Mouse (Mus musculus): ENCODE measurements around the gene Cic. TPM values are rescaled to one million over a fixed set of nuclear protein-coding genes. Genes with fewer than 3 reads are reported as not detected.

Gene Cic
- polyA plus RNA-seq, 1 experiment, result 128 TPM

DNA sequence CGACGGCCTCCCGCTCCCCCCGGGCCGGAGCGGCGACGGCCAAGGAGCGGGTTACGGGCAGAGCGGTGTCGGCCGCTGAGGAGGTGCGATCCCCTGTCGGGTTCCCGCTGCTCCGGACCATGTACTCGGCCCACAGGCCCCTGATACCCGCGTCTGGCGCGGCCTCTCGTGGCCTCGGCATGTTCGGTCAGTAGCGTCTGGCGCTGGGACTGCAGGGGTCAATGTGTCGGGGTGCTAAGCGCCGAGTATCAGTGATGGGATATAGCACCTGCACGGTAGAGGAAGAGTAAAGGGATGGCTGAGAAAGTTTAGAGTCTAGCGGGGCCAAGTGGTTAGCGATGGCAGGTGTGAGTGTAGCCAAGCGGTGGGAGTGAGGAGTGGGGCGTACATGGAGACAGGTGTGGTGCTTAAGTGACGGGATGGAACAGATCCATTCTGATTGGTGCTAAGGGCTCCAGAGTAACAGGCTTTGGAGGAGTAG is 15.3 kb downstream of the Cic start:
- H3K4me3 ChIP-seq (ENCODE audit: low read depth, low read length), result peak overlapping the region; percentile 79
- H3K9ac ChIP-seq (ENCODE audit: low read depth, poor library complexity, severe bottlenecking), result peak overlapping the region; percentile 93
- H3K27me3 ChIP-seq (ENCODE audit: control insufficient read depth, insufficient read depth, low read length, poor library complexity, severe bottlenecking), result no peaks in the 10 kb centered on the region
- no peaks in the 10 kb centered on the region for H3K9me3 ChIP-seq (replicated peaks; ENCODE audit: control insufficient read depth, insufficient read depth, low read length, poor library complexity, severe bottlenecking)
- peak overlapping the region; percentile 17 for H3K27ac ChIP-seq (ENCODE audit: insufficient read depth, low read length)
- TF ChIP-seq CTCF (IDR thresholded peaks at IDR 0.05; ENCODE audit: low read depth, low read length) (no peak), POLR2A (IDR thresholded peaks at IDR 0.05; ENCODE audit: insufficient read depth, low read length) (no peak), EP300 (IDR thresholded peaks at IDR 0.05; ENCODE audit: insufficient read depth, low read depth, low read length) (no peak)
- H3K36me3 ChIP-seq (ENCODE audit: control insufficient read depth, insufficient read depth, low read length, poor library complexity, severe bottlenecking), result peaks cover 28% of the 10 kb centered on the region
- H3K4me1 ChIP-seq (ENCODE audit: control insufficient read depth, insufficient read depth, low read length), result peaks cover 3% of the 10 kb centered on the region

DNA sequence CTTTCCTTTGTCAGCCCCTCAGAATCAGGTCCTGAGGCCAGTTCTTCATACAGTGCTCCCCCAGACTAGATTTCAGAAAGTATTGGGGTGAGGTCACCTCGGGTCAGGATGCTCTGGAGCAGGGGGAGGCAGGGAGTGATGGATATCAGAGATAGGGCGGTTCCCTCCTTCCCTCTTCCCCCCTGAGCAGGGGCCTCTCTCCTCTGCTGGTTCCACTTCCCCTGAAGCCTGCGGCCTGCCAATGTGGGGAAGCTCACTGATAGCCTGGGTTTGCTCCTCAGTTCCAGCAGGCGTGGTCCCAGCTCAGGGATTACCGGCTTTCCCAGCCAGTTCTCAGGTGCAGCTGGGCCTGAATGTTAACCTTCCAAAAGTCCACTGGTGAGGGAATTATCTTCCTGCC is 16.1 kb downstream of the Cic start:
- H3K9me3 ChIP-seq (replicated peaks; ENCODE audit: control insufficient read depth, insufficient read depth, low read length, poor library complexity, severe bottlenecking), result no peaks in the 10 kb centered on the region
- no peaks in the 10 kb centered on the region for H3K27me3 ChIP-seq (ENCODE audit: control insufficient read depth, insufficient read depth, low read length, poor library complexity, severe bottlenecking)
- H3K9ac ChIP-seq (ENCODE audit: low read depth, poor library complexity, severe bottlenecking), result peak overlapping the region; percentile 93
- peak overlapping the region; percentile 79 for H3K4me3 ChIP-seq (ENCODE audit: low read depth, low read length)
- H3K4me1 ChIP-seq (ENCODE audit: control insufficient read depth, insufficient read depth, low read length), result peaks cover 2% of the 10 kb centered on the region
- no peak overlapping the region for H3K27ac ChIP-seq (ENCODE audit: insufficient read depth, low read length)
- no peak for TF ChIP-seq POLR2A (IDR thresholded peaks at IDR 0.05; ENCODE audit: insufficient read depth, low read length)
- TF ChIP-seq CTCF (IDR thresholded peaks at IDR 0.05; ENCODE audit: low read depth, low read length), result no peak
- TF ChIP-seq EP300 (IDR thresholded peaks at IDR 0.05; ENCODE audit: insufficient read depth, low read depth, low read length), result no peak
- peaks cover 34% of the 10 kb centered on the region for H3K36me3 ChIP-seq (ENCODE audit: control insufficient read depth, insufficient read depth, low read length, poor library complexity, severe bottlenecking)

DNA sequence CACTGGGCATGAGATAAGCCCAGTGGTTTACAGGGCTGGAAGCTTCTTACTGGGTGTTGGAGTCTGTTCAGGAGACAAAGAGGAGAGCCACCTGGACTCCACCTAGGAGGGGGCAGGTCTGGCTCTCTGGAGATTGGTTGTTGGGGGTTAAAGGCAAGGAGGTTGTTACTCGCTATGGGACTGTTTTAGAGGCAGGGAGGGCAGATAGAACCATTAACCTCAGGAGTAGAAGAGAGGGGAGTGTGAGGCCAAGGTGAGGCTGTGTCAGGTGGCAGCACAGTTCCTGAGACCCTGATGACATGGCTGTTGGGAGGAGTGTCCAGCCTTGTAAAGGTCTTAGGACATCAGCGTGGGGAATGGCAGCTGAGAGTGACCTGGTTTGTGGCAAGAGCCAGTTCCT is 16.7 kb downstream of the Cic start:
- no peak overlapping the region for H3K27ac ChIP-seq (ENCODE audit: insufficient read depth, low read length)
- no peaks in the 10 kb centered on the region for H3K9me3 ChIP-seq (replicated peaks; ENCODE audit: control insufficient read depth, insufficient read depth, low read length, poor library complexity, severe bottlenecking)
- TF ChIP-seq POLR2A (IDR thresholded peaks at IDR 0.05; ENCODE audit: insufficient read depth, low read length) (no peak), EP300 (IDR thresholded peaks at IDR 0.05; ENCODE audit: insufficient read depth, low read depth, low read length) (no peak), CTCF (IDR thresholded peaks at IDR 0.05; ENCODE audit: low read depth, low read length) (no peak)
- no peaks in the 10 kb centered on the region for H3K27me3 ChIP-seq (ENCODE audit: control insufficient read depth, insufficient read depth, low read length, poor library complexity, severe bottlenecking)
- no peak overlapping the region for H3K9ac ChIP-seq (ENCODE audit: low read depth, poor library complexity, severe bottlenecking)
- H3K4me3 ChIP-seq (ENCODE audit: low read depth, low read length), result no peak overlapping the region
- peaks cover 38% of the 10 kb centered on the region for H3K36me3 ChIP-seq (ENCODE audit: control insufficient read depth, insufficient read depth, low read length, poor library complexity, severe bottlenecking)
- peaks cover 2% of the 10 kb centered on the region for H3K4me1 ChIP-seq (ENCODE audit: control insufficient read depth, insufficient read depth, low read length)

DNA sequence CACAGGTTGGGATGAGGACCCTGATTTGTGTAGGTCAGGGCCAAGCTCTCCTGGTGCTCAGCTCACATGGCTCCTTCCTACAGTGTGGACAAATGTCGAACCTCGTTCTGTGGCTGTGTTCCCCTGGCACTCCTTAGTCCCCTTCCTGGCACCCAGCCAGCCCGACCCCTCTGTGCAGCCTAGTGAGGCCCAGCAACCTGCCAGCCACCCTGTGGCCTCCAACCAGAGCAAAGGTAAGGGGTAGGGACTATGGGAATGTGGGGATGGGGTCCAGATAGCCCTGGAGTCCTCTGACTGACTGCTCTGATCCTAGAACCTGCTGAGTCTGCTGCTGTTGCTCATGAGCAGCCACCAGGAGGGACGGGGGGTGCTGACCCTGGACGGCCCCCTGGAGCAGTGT is 17.3 kb downstream of the Cic start:
- H3K4me3 ChIP-seq (ENCODE audit: low read depth, low read length), result no peak overlapping the region
- no peaks in the 10 kb centered on the region for H3K27me3 ChIP-seq (ENCODE audit: control insufficient read depth, insufficient read depth, low read length, poor library complexity, severe bottlenecking)
- H3K9ac ChIP-seq (ENCODE audit: low read depth, poor library complexity, severe bottlenecking), result no peak overlapping the region
- peaks cover 2% of the 10 kb centered on the region for H3K4me1 ChIP-seq (ENCODE audit: control insufficient read depth, insufficient read depth, low read length)
- H3K36me3 ChIP-seq (ENCODE audit: control insufficient read depth, insufficient read depth, low read length, poor library complexity, severe bottlenecking), result peaks cover 38% of the 10 kb centered on the region
- H3K27ac ChIP-seq (ENCODE audit: insufficient read depth, low read length), result no peak overlapping the region
- TF ChIP-seq POLR2A (IDR thresholded peaks at IDR 0.05; ENCODE audit: insufficient read depth, low read length) (no peak), EP300 (IDR thresholded peaks at IDR 0.05; ENCODE audit: insufficient read depth, low read depth, low read length) (no peak), CTCF (IDR thresholded peaks at IDR 0.05; ENCODE audit: low read depth, low read length) (no peak)
- H3K9me3 ChIP-seq (replicated peaks; ENCODE audit: control insufficient read depth, insufficient read depth, low read length, poor library complexity, severe bottlenecking), result no peaks in the 10 kb centered on the region

DNA sequence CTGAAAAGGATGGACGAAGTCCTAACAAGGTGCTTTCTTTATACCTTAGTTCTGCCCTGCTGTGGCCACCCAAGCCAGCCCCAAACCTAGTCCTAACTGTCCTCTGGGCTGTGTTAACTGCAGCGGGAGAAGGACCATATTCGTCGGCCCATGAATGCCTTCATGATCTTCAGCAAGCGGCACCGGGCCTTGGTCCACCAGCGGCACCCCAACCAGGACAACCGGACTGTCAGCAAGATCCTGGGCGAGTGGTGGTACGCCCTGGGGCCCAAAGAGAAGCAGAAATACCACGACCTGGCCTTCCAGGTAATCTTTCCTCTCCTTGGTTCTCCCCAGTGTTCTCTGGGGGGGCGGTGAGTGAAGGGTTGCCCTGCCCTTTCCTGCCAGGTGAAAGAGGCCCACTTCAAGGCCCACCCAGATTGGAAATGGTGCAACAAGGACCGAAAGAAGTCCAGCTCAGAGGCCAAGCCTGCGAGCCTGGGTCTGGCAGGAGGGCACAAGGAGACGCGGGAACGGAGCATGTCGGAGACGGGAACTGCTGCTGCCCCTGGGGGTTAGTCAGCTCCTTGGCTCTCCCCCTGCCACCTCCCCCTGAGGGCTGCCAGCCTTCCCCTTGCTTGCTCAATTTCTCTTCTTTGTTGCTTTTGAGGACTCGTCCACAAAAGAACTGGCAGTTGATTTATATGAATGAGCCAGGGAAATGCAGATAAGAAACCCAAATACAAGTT is 18.2 kb downstream of the Cic start:
- no peak overlapping the region for H3K9ac ChIP-seq (ENCODE audit: low read depth, poor library complexity, severe bottlenecking)
- TF ChIP-seq POLR2A (IDR thresholded peaks at IDR 0.05; ENCODE audit: insufficient read depth, low read length) (no peak), EP300 (IDR thresholded peaks at IDR 0.05; ENCODE audit: insufficient read depth, low read depth, low read length) (no peak), CTCF (IDR thresholded peaks at IDR 0.05; ENCODE audit: low read depth, low read length) (no peak)
- H3K36me3 ChIP-seq (ENCODE audit: control insufficient read depth, insufficient read depth, low read length, poor library complexity, severe bottlenecking), result peaks cover 38% of the 10 kb centered on the region
- H3K4me1 ChIP-seq (ENCODE audit: control insufficient read depth, insufficient read depth, low read length), result no peaks in the 10 kb centered on the region
- no peak overlapping the region for H3K27ac ChIP-seq (ENCODE audit: insufficient read depth, low read length)
- H3K27me3 ChIP-seq (ENCODE audit: control insufficient read depth, insufficient read depth, low read length, poor library complexity, severe bottlenecking), result no peaks in the 10 kb centered on the region
- no peaks in the 10 kb centered on the region for H3K9me3 ChIP-seq (replicated peaks; ENCODE audit: control insufficient read depth, insufficient read depth, low read length, poor library complexity, severe bottlenecking)
- no peak overlapping the region for H3K4me3 ChIP-seq (ENCODE audit: low read depth, low read length)

DNA sequence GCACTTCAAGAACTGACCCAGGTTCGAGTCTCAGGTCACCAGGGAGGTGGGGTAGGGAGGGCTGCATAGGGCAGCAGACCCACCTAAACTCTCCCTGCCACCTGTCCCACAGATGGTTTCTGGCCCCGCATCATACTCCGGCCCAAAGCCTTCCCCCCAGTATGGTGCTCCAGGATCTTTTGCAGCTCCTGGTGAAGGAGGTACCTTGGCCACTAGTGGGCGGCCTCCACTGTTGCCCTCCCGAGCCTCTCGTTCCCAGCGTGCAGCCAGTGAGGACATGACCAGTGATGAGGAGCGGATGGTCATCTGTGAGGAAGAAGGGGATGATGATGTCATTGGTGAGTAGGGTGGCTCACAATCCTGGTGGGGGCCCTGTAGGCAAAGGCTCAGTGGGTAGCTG is 19.5 kb downstream of the Cic start:
- Histone ChIP-seq H3K9ac (ENCODE audit: low read depth, poor library complexity, severe bottlenecking) (no peak overlapping the region), H3K4me3 (ENCODE audit: low read depth, low read length) (no peak overlapping the region), H3K9me3 (replicated peaks; ENCODE audit: control insufficient read depth, insufficient read depth, low read length, poor library complexity, severe bottlenecking) (no peaks in the 10 kb centered on the region), H3K4me1 (ENCODE audit: control insufficient read depth, insufficient read depth, low read length) (no peaks in the 10 kb centered on the region), H3K27me3 (ENCODE audit: control insufficient read depth, insufficient read depth, low read length, poor library complexity, severe bottlenecking) (no peaks in the 10 kb centered on the region), H3K36me3 (ENCODE audit: control insufficient read depth, insufficient read depth, low read length, poor library complexity, severe bottlenecking) (peaks cover 49% of the 10 kb centered on the region), H3K27ac (ENCODE audit: insufficient read depth, low read length) (no peak overlapping the region)
- TF ChIP-seq CTCF (IDR thresholded peaks at IDR 0.05; ENCODE audit: low read depth, low read length) (peak; percentile 39), POLR2A (IDR thresholded peaks at IDR 0.05; ENCODE audit: insufficient read depth, low read length) (no peak), EP300 (IDR thresholded peaks at IDR 0.05; ENCODE audit: insufficient read depth, low read depth, low read length) (no peak)
